Mouse (Mus musculus) heart, embryonic 10.5 days (tissue): Measurements from ENCODE around the gene Tmem117. TPM values are rescaled to one million over a fixed set of nuclear protein-coding genes. Genes with fewer than 3 reads are reported as not detected.
A peak's percentile ranks its signal among the peaks of the same experiment; 100 is the strongest.

Experiments used
- DNase-seq: peaks from one replicate; pipeline ENCODE4 v3.0.0-alpha.2; 2017; ENCODE audit warnings: low spot score
- H3K27ac ChIP-seq: fragments of 300-500 bp; sonication (generic); 2 replicates; pipeline ENCODE4 v1.5.1; 2016; ENCODE audit warnings: mild to moderate bottlenecking
- H3K27me3 ChIP-seq: fragments of 300-500 bp; sonication (generic); 2 replicates; pipeline ENCODE4 v1.6.1; 2016; ENCODE audit warnings: mild to moderate bottlenecking; ENCODE audit not compliant: poor library complexity, insufficient read depth, severe bottlenecking
- H3K36me3 ChIP-seq: fragments of 300-500 bp; sonication (generic); 2 replicates; pipeline ENCODE4 v1.6.1; 2016; ENCODE audit warnings: mild to moderate bottlenecking, moderate library complexity
- H3K4me1 ChIP-seq: fragments of 300-500 bp; sonication (generic); 2 replicates; pipeline ENCODE4 v1.6.1; 2016; ENCODE audit warnings: mild to moderate bottlenecking
- H3K4me3 ChIP-seq: fragments of 300-500 bp; sonication (generic); 2 replicates; pipeline ENCODE4 v1.5.1; 2016; ENCODE audit warnings: mild to moderate bottlenecking, moderate library complexity
- H3K9me3 ChIP-seq: fragments of 300-500 bp; sonication (generic); 2 replicates; pipeline ENCODE4 v1.6.1; 2016; ENCODE audit warnings: mild to moderate bottlenecking, moderate library complexity
- WGBS: fragments of 180-500 bp; shearing (Covaris S2); methylation state at CpG from one replicate; pipeline ENCODE4 v1.1.7; 2016; 5-methylcytosine and 5-hydroxymethylcytosine counted together
- polyA plus RNA-seq: library from polyadenylated mRNA; unstranded; fragments of >200 nt; fragmentation: Nextera tagmentation; extraction: Ambion mirVana; gene quantifications from 2 replicates; pipeline ENCODE4 v1.2.1, GENCODE M21; 2016

Tmem117 gene
- polyA plus RNA-seq, 1 experiment from 2014 or later: 0.73 TPM

DNA sequence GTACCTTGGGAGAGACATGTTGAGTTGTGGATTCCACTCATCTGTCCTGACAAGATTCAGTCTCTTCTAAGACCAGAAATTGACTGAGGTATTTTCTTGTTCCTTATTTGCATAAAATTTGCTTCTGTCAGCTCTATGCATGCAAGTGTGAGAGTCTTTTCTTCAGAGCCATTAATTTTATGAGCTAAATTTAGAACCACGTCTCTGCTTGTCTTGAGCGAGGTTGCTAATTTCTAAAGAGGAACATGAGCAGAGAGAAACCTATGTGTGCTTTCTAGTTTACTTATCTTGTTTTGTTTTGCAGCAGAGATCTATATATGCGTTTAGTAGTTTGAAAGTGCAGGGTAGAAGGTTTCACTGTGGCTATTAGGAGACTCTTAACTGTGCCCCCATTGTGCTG, 26.6 kb upstream of the Tmem117 start:
- Histone ChIP-seq H3K4me1 (peaks cover 12% of the 10 kb centered on the region), H3K9me3 (no peaks in the 10 kb centered on the region), H3K27me3 (no peaks in the 10 kb centered on the region), H3K27ac (no peak overlapping the region), H3K36me3 (no peaks in the 10 kb centered on the region), H3K4me3 (no peak overlapping the region)
- WGBS: 68% methylated on average over 3 of the region's 3 CpGs
- DNase-seq: no peak

- H3K4me1 ChIP-seq: no peaks in the 10 kb centered on the region
- 82% methylated on average over 8 of the region's 8 CpGs for whole genome bisulfite sequencing
- no peaks in the 10 kb centered on the region for H3K9me3 ChIP-seq
- H3K27me3 ChIP-seq: no peaks in the 10 kb centered on the region
- no peaks in the 10 kb centered on the region for H3K36me3 ChIP-seq
- DNase-seq: no peak
- H3K27ac ChIP-seq: no peak overlapping the region
- no peak overlapping the region for H3K4me3 ChIP-seq
Measured at GRCm38 (mm10) chr15:94607768-94608167, 21.3 kb upstream of the Tmem117 start.

DNA sequence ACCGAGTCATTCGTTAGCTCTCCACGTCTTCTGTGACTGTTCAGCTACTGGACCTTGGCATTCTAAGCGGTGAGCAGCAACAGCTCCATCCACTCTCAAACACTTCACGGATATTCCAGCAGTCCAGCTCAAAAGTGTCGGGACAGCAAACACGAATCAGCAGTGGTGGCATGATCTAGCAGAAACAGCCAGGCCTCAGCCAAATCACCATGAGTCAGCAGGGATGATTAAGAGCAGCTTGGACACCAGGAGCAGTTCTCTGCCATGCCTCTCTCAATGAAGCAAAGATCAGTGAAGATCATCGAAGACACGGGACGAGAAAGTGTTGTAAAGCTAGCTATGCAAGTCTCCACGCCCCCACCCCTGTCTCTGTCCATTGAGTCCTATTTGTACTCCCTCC, 13.0 kb upstream of the Tmem117 start:
- Histone ChIP-seq H3K27me3 (no peaks in the 10 kb centered on the region), H3K4me1 (no peaks in the 10 kb centered on the region), H3K4me3 (no peak overlapping the region), H3K36me3 (no peaks in the 10 kb centered on the region), H3K27ac (no peak overlapping the region), H3K9me3 (no peaks in the 10 kb centered on the region)
- WGBS: 88% methylated on average over 11 of the region's 11 CpGs
- no peak for DNase-seq

GRCm38 (mm10) chr15:94620909-94621308, 8.1 kb upstream of the Tmem117 start:
- Histone ChIP-seq H3K4me3 (no peak overlapping the region), H3K36me3 (no peaks in the 10 kb centered on the region), H3K27me3 (0 out of 2 replicates have a peak, but pooled peaks cover 4% of the 10 kb centered on the region), H3K9me3 (no peaks in the 10 kb centered on the region), H3K27ac (no peak overlapping the region), H3K4me1 (no peaks in the 10 kb centered on the region)
- no peak for DNase-seq

GRCm38 (mm10) chr15:94628463-94628829, 586 bp upstream of the Tmem117 start:
- WGBS: 54% methylated on average over 2 of the region's 2 CpGs
- H3K4me3 ChIP-seq: peak overlapping the region; percentile 76
- H3K4me1 ChIP-seq: peaks cover 4% of the 10 kb centered on the region; the same call in 1 of the 2 replicates
- no peaks in the 10 kb centered on the region for H3K36me3 ChIP-seq
- H3K27me3 ChIP-seq: peaks cover 41% of the 10 kb centered on the region
- no peaks in the 10 kb centered on the region for H3K9me3 ChIP-seq
- peak overlapping the region; percentile 87; the same call in 1 of the 2 replicates for H3K27ac ChIP-seq
- no peak for DNase-seq

- H3K27me3 ChIP-seq: peaks cover 37% of the 10 kb centered on the region
- no peaks in the 10 kb centered on the region for H3K9me3 ChIP-seq
- 66% methylated on average over 4 of the region's 4 CpGs for WGBS
- H3K4me3 ChIP-seq: no peak overlapping the region
- H3K4me1 ChIP-seq: peaks cover 4% of the 10 kb centered on the region; the same call in 1 of the 2 replicates
- DNase-seq: no peak
- H3K36me3 ChIP-seq: no peaks in the 10 kb centered on the region
- no peak overlapping the region for H3K27ac ChIP-seq
Measured at GRCm38 (mm10) chr15:94630553-94630952, 1.5 kb downstream of the Tmem117 start.

DNA sequence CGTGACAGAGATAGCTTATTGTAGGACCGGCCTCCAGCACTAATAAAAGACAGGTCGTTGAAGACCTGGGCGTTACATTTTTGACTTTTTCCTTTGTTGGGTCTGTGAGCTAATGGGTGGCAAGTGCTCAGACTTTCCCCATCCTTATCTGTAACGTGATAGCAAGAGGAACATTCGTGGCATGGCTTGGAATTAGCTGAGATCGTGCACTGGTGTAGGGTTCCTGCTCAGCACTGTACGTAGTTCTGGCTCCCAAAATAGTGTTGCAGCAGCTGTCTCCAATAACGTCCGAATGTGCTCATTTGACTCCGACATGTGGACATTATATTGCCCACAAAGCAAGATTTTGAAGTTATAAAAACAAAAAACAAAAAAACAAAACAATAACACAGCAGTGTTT, 5.5 kb downstream of the Tmem117 start:
- H3K36me3 ChIP-seq: no peaks in the 10 kb centered on the region
- H3K4me1 ChIP-seq: no peaks in the 10 kb centered on the region
- H3K27ac ChIP-seq: no peak overlapping the region
- H3K4me3 ChIP-seq: no peak overlapping the region
- peaks cover 21% of the 10 kb centered on the region for H3K27me3 ChIP-seq
- H3K9me3 ChIP-seq: no peaks in the 10 kb centered on the region
- DNase-seq: no peak
- WGBS: 34% methylated on average over 11 of the region's 11 CpGs

GRCm38 (mm10) chr15:94638207-94638606, 9.2 kb downstream of the Tmem117 start:
- Histone ChIP-seq H3K4me1 (no peaks in the 10 kb centered on the region), H3K9me3 (no peaks in the 10 kb centered on the region), H3K27ac (no peak overlapping the region), H3K36me3 (no peaks in the 10 kb centered on the region), H3K27me3 (no peaks in the 10 kb centered on the region), H3K4me3 (no peak overlapping the region)
- WGBS: 80% methylated on average over 2 of the region's 2 CpGs
- no peak for DNase-seq

- Histone ChIP-seq H3K9me3 (no peaks in the 10 kb centered on the region), H3K27ac (no peak overlapping the region), H3K4me1 (no peaks in the 10 kb centered on the region), H3K36me3 (no peaks in the 10 kb centered on the region), H3K4me3 (no peak overlapping the region), H3K27me3 (no peaks in the 10 kb centered on the region)
- WGBS: 81% methylated on average over 2 of the region's 2 CpGs
- no peak for DNase-seq
Measured at GRCm38 (mm10) chr15:94639126-94639525, 10.1 kb downstream of the Tmem117 start.

GRCm38 (mm10) chr15:94646012-94646411, 17.0 kb downstream of the Tmem117 start:
- no peak overlapping the region for H3K4me3 ChIP-seq
- no peak overlapping the region for H3K27ac ChIP-seq
- DNase-seq: no peak
- 72% methylated on average over 6 of the region's 6 CpGs for WGBS
- peaks cover 15% of the 10 kb centered on the region for H3K4me1 ChIP-seq
- H3K27me3 ChIP-seq: no peaks in the 10 kb centered on the region
- no peaks in the 10 kb centered on the region for H3K36me3 ChIP-seq
- H3K9me3 ChIP-seq: no peaks in the 10 kb centered on the region

DNA sequence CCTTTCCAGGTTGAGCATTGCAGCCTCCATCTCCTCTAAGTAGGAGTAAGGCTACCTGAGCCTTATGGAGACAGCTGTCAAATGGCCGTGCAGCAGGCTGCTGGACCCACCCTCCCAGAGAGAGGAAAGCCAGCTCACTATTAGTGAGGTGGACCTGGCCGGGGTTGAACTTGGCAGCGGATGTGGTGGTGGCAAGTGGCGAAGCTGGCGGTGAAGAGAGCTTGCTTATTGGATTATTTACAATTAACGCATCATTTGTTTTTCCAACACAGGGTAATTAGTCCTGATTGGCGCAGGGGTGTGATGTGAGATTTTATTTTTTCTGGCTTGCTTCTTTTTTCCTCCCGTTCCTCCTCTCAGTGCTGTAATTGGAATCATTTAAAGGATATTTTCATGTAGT, 19.4 kb downstream of the Tmem117 start:
- 82% methylated on average over 8 of the region's 8 CpGs for WGBS
- H3K27me3 ChIP-seq: no peaks in the 10 kb centered on the region

DNA sequence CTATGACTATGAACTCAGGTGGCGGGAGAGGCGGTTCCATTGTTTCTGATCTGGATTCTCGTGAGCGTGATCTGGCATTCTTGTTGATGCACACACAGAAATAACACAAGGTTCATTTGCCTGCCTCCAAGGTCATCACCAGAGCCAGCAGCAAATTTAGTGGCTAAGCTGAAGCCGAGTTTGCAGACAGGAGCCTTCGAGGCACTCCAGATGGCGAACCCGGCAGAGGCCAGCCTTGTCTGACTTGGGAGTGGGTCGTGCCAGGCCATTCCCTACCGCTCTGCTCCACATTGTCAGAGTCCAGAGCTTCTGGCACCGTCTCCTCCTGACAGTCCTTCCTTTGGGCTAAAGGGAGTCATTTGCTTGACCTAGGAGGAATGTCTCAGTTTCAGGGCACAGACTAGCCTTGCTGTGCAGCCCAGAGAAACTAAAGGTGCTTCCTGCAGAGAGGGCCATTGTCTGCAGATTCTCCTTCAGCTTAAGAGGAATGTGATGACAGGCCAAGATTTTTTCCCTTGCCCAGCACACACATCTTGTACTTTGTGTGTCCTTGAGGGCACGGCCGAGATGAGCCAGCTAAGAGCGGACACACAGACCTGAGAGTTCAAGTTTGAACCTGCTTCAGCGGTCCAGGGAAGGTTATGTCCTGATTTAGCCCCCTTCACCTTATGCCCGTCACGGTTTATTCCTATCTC, 20.2 kb downstream of the Tmem117 start:
- no peaks in the 10 kb centered on the region for H3K9me3 ChIP-seq
- no peaks in the 10 kb centered on the region for H3K27me3 ChIP-seq

More for the DNA sequence above, 19.4 kb downstream of the Tmem117 start:
- Histone ChIP-seq H3K4me3 (no peak overlapping the region), H3K27ac (0 out of 2 replicates have a peak overlapping the region, but pooled peaks have one; percentile 29), H3K36me3 (no peaks in the 10 kb centered on the region), H3K4me1 (peaks cover 15% of the 10 kb centered on the region), H3K9me3 (no peaks in the 10 kb centered on the region)
- no peak for DNase-seq

GRCm38 (mm10) chr15:94649766-94650120, 20.7 kb downstream of the Tmem117 start:
- no peak for DNase-seq
- Histone ChIP-seq H3K4me1 (peaks cover 15% of the 10 kb centered on the region), H3K36me3 (no peaks in the 10 kb centered on the region), H3K9me3 (no peaks in the 10 kb centered on the region), H3K27ac (no peak overlapping the region), H3K27me3 (no peaks in the 10 kb centered on the region), H3K4me3 (0 out of 2 replicates have a peak overlapping the region, but pooled peaks have one; percentile 19)
- WGBS: 40% methylated on average over 13 of the region's 13 CpGs

More for the DNA sequence above, 20.2 kb downstream of the Tmem117 start:
- peak overlapping the region; percentile 19; the same call in 1 of the 2 replicates for H3K4me3 ChIP-seq
- peak overlapping the region; percentile 52; the same call in 1 of the 2 replicates for H3K27ac ChIP-seq
- peaks cover 15% of the 10 kb centered on the region for H3K4me1 ChIP-seq
- no peaks in the 10 kb centered on the region for H3K36me3 ChIP-seq
- 38% methylated on average over 17 of the region's 17 CpGs for WGBS
- DNase-seq: no peak

DNA sequence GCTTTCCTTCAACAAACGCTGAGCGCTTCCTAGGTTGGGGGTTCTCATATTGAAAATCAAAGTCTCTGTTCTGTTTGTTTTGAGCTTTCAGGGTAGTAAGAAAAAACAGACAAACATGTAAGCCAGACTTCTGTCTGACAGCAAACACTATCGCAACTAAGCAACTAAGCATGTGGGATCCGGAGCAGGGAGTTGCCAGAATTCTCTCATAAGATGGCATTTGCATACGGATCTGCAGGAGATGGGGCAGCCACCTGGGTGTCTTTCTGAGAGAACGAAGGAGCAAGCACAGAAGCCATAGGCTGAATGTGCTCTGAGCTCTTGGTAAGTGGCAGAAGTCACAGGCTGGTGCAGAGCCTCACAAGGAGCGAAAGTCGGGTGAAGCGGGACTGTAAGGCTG, 22.3 kb downstream of the Tmem117 start:
- peaks cover 15% of the 10 kb centered on the region for H3K4me1 ChIP-seq
- H3K4me3 ChIP-seq: no peak overlapping the region
- no peaks in the 10 kb centered on the region for H3K9me3 ChIP-seq
- no peaks in the 10 kb centered on the region for H3K36me3 ChIP-seq
- no peak for DNase-seq
- WGBS: 74% methylated on average over 9 of the region's 9 CpGs
- H3K27ac ChIP-seq: no peak overlapping the region
- no peaks in the 10 kb centered on the region for H3K27me3 ChIP-seq
